Mouse (Mus musculus) T-helper 17 cell (primary cell): ENCODE measurements around the gene Trim80.

Experiments used
- in situ Hi-C, 2 experiments: fragments of 300-600 bp; cut with MboI, MseI; formaldehyde crosslinking; loops; 1 replicate in 1 of 2; 2 replicates in 1 of 2; pipeline ENCODE4 v1.15.1; 2025; ENCODE audit warnings: high pct_unique_total_duplicates in 2 of 2

Trim80 gene

DNA sequence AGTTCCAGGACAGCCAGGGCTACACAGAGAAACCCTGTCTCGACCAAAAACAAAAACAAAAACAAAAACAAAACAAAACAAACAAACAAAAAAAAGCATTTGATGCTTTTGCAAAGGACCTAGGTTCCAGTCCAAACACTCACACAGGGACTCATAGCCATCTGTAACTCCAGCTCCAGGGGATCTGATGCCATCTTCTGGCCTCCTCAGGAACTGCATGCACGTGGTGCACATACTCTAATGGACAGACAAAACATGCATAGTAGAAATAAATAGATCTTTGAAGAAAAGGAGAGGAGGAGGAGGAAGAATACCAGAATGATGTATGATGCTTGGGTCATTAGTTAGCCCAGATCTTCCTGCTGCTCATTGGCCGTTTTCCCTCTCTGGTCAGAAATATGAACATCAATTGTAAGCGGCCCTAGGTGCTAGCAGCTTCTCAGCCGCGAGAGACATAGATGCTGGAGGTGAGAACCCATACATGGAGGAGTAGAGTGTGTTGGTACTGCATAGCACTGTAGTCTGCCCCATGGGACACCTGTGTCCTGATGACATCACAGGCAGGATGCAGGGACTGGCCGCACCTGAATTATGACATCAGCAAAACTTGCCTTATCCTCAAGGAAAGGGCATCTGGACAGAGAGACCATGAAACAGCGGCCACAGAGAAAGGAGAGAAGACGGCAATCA, at the start of gene Trim80:
Gene Trim80, plus strand, starts transcription at position 640 of the 690 bp plus-strand sequence.
- in situ Hi-C loops: loop anchor here in 1 of 2 experiments (10.0 kb wide), 1 partner anchor 1625 kb away; no protein-coding TSS in a partner anchor

DNA sequence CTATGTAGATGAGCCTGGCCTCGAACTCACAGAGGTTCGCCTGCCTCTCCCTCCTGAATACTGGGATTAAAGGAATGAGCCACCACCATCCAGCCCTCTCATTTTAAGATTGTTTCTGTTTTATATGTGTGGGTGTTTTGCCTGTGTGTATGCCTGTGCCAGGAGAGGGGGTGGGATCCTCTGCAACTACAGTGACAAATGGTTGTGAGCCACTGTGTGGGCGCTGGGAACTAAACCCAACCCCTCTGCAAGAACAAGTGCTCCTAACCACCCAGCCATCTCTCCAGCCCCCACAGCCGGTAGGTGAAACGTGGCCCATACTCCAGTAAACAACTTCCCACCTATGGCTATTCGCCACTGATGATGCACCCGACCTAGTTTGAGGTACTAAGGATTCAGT, 49.0 kb upstream of the Trim80 start:
- in situ Hi-C loops: no loop called here

DNA sequence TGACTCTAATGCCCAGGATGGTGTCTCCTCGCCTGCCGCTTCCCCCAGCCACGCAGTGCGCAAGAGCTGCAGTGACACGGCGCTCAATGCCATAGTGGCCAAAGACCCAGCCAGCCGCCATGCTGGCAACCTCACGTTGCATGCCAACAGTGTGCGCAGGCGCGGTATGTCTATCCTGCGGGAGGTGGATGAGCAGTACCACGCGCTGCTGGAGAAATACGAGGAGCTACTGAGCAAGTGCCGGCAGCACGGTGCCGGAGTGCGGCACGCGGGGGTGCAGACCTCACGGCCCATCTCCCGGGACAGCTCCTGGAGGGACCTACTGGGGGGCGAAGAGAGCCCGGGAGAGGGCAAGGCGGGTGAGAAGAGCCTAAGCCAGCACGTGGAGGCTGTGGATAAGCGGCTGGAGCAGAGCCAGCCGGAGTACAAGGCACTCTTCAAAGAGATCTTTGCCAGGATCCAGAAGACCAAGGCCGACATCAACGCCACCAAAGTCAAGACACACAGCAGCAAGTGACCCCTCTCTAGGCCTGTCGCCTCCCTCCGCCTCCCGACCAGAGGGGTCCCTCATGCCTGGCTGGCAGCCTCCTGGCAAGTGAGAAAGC, 46.5 kb upstream of the Trim80 start:
- in situ Hi-C loops: no loop called here

DNA sequence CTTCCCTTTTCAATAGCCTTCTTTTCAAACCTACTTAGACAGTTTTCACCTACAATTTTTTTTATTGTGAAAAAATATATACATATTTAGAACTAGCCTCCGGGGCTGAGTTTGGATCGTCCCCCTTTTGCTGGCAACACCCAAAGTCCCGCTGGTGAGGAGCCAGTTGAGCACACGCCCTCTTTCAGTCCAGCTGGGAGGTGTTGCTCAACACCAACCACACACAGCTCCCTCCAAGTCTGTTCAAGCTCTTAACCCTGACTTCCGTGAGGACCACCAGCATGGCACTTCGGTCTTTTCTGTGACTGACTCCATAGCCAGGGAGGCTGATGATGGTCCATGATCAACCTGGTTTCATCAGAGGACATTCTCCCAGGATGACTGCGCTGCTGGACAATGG, 42.3 kb upstream of the Trim80 start:
- in situ Hi-C loops: no loop called here

DNA sequence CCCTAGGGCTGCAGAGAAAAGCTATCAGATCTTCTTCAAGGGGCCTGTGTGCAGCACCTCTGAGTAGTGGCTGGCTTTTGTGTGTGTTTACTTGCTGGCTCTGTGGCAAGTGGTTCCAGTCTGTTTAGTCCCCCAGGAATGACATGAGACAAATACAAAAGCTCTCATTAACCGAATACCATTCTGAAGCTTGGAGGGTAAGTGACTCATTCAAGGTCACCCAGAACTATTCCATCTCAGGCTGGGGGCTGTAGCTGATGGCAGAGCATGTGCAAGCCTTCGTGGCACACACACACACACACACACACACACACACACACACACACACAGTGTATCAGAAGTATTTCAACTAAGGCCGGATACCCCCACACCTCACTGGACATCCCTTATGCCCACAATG, 40.2 kb upstream of the Trim80 start:
- in situ Hi-C loops: loop anchor here in 1 of 2 experiments (25.0 kb wide), 1 partner anchor 1738 kb away; the partner anchor contains the start of gene Slc39a11

DNA sequence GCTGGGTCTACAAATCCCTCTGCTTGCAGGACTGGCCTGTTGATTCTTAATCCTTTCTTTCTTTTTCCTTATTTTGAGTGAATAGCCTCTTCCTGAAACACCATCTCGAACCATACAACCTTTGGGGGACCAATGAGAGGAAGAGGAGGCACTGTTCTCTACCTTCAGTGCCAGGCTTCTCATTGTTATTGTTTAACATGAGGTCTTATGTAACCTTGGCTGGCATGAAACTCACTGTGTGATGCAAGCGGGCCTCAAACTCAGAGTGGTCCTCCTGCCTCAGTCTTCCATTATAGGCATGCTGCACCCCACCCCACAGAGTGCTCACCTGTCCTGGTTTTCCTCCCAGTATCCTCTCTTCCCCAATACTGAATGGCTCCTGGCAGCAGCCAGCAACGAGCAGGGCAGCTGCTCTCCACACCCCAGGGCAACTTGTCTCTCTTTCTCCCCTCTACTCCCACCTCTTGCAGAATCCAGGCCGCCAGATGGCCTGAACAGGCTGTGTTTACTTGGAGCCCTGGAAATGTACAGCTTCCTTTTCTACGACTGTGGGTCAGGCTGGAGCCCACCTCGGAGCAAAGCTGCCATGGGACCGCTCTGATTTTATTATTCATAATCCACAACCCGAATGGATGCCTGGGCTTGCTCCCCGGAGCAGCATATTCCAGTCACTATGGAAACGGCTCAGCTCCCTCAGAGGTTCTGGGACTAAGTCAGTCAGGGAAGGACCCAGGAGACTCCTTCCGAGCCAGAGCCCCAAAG, 39.5 kb upstream of the Trim80 start:
- in situ Hi-C loops: loop anchor here in 1 of 2 experiments (25.0 kb wide), 1 partner anchor 1739 kb away; the partner anchor contains the start of gene Slc39a11

DNA sequence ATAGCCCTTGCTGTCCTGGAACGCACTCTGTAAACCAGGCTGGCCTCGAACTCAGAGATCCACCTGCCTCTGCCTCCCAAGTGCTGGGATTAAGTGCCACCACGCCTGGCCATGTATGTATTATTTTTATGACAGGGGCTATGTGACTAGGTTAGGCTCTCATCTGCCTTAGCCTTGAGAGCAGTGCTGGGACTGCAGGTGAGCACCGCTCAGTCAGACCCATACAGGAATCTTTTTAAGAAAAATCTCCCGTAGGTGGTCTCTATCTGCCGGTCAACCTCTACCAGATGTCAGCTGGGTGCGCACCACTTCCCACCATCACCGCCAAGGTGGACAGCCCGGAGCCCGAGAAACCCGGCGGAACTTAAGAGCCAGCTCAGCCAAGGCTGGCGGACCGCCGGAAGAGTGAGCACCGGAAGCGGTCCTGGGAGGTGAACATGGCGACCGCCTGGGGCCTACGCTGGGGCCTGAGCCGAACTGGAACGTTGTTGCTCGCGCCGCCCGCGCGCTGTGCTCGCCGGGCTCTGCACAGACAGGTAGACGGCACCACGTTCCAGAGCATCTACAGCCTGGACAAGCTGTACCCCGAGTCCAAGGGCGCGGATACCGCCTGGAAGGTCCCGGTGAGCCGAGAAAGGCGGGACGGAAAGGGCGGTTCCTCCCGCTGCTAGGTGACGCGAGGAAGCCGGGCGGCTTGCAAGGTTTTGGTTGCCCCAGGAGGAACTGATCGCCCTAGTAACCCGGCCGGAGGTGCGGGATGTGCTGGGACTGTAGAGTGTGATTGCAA, 36.8 kb upstream of the Trim80 start, which contains the start of gene Mrpl58:
Gene Mrpl58, plus strand, starts transcription at position 415 of the 787 bp plus-strand sequence.
- in situ Hi-C loops: loop anchor here in 1 of 2 experiments (25.0 kb wide), 1 partner anchor 1741 kb away; the partner anchor contains the start of gene Slc39a11

DNA sequence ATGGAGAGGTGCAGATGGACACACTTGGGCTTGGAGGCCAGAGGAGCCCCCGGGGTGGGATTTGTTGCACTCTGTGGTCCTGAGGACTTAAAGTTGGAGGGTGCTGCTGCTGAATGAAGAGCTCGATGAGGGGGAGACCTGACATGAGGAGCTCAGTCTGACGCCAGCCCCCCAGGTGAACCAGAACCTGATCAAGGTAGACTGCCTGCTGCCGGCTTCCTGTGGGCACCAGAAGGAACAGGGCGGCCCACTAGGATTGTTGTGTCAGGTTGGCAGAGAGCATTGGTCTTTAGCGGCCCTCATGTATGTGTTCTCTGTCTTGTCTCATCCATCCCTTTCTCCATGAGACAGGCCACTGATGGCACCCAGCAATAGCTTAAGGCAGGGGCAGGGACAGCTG, 34.6 kb upstream of the Trim80 start:
- in situ Hi-C loops: loop anchor here in 1 of 2 experiments (25.0 kb wide), 1 partner anchor 1743 kb away; the partner anchor contains the start of gene Slc39a11

DNA sequence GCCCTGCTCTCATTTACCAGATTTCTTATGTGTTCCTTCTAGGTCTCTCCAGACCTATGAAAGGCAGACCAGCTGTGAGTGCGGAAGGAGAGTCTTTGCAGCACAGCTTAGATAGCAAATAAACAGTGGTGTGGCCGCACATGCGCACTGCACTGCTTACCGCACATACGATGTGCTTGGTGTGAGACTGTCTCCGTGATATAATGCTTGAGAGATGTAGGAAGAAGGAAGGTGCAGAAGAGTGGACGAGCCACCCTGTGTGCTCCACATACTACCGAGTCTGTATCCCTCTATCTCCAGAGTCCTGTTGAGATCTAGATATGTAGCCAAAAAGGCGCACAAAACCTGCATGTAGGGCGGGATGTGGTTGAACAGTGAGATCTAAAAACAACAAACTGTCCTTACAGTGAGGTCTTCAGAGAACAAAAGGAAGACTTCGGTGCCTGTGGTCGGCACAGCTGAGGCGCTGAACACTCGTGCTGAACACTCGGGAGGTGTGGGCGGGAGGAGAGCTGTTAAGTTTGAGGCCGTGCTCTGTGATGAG, 33.4 kb upstream of the Trim80 start:
- in situ Hi-C loops: loop anchor here in 1 of 2 experiments (25.0 kb wide), 1 partner anchor 1745 kb away; the partner anchor contains the start of gene Slc39a11

DNA sequence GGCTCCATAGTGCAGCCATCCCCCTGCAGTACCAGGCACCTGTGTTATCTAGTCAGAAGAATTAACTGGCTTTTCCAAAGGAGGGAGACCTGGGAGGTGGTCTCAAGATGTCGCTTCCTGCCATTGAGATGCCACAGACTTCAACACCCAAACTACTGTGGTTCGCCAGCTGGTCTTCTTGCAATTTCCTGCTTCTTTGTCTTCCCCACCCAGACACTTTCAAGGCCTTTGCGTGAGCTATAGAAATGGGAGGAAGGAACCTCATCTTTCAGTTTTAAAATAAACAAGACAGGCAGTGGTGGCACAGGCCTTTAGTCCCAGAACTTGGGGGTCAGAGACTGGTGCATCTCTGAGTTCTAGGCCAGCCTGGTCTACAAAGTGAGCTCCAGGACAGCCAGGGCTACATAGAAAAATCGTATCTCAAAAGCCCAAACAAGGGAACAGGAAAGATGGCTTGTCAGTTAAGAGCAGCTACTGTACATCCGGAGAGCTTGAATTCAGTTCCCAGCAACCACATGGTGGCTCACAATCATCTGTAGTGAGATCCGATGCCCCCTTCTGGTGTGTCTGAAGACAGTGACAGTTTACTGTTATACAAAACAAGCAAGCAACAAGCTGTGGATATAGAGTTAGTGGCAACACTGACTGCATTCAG, 32.0 kb upstream of the Trim80 start:
- in situ Hi-C loops: loop anchor here in 1 of 2 experiments (25.0 kb wide), 1 partner anchor 1746 kb away; the partner anchor contains the start of gene Slc39a11

DNA sequence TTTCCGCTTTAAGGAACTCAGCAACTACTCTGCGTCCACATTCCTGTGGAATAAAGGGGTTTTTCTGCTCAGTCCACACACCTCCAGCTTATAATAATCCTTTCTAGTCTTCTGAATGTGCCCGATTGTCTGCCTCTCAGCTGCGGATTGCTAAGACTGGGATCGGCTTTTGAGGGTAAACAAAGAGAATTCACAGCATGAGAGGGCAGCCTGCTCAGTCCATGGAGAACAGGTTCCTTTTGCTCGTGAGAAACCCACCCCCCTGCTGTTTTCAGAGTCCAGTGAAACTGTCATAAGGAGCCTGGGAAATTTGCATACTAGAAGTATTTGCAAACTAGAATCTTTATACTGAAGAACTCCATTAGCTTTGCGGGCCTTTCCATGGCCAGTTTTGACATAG, 30.8 kb upstream of the Trim80 start:
- in situ Hi-C loops: loop anchor here in 1 of 2 experiments (25.0 kb wide), 1 partner anchor 1747 kb away; the partner anchor contains the start of gene Slc39a11

DNA sequence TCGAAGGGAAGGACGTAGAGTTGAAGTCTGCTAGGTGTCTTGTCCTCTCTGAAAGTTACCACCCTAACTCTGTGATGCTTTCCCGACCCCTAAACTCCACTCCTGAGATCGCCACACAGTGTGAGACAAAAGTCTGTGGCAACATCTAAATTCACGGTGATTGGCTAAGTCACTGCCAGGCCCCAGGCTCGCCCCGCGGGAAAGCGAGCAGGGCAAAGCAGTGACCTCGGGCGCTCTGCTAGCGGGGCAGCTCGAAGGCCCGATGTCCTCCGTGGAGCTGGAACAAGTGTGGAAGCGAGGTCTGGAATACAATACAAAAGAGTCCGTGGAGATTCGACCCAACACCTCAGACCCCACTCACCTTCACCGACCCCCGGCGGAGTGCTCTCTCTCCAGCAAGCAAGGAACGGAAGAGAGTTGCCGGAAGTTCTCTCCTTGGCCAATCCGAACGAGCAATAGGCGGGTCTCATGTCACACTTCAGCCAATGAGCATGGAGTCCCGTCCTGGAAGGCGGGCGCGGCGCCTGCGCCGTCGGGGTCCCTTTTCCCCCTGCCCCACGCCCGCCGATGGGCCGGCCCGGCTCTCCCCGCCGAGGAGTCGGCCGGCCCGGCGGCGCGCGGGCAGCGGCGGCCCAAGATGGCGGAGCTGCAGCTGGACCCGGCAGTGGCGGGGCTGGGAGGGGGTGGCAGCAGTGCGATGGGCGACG, 20.7 kb upstream of the Trim80 start, which contains the start of the genes Atp5h and Kctd2:
Gene Atp5h, minus strand, starts transcription at position 432 of the 707 bp plus-strand sequence.
Gene Kctd2, plus strand, starts transcription at position 598 of the 707 bp plus-strand sequence.
- in situ Hi-C loops: loop anchor here (10.0 to 25.0 kb wide), 2 partner anchors 55 to 1757 kb away; partner anchors contain the start of genes Armc7 (in 1 of the 2) and Slc39a11 (in 1 of the 2)

DNA sequence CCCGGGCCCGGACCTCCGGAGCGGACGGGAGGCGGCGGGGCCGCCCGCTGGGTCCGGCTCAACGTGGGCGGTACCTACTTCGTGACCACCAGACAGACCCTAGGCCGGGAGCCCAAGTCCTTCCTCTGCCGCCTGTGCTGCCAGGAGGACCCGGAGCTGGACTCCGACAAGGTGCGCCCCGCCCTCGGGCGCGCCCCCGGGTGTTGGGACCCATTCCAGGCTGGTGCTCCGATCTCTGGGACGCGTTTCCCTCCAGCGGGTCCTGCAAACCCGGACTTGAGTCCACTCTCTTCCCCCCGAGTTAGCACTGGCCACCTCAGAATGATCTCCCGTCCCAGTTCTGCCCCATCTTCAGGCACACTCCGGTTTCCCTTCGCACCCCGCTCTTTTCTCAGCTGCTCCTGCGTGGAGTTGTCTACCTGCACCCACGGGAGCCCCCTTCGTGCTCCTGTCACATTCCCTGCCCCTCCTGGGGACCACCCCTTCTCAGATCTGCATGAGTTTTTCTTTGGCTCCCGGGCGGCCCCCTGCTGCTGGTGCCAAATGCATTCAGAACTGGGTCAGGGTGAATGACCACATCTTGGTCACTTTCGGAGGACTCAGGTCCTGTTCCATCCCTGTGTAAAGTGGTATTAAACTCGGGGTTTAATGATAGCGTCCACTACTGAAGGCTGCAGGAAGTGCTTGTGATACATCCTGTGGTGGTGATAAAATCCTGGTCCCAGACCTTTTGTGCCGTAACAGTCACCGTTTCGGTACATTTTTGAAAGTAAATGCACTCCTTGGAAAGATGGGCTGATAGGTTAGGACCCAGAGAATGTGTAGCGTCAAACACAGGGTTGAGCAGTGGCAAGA, 19.8 kb upstream of the Trim80 start:
- in situ Hi-C loops: loop anchor here (10.0 to 25.0 kb wide), 2 partner anchors 54 to 1758 kb away; partner anchors contain the start of genes Armc7 (in 1 of the 2) and Slc39a11 (in 1 of the 2)

DNA sequence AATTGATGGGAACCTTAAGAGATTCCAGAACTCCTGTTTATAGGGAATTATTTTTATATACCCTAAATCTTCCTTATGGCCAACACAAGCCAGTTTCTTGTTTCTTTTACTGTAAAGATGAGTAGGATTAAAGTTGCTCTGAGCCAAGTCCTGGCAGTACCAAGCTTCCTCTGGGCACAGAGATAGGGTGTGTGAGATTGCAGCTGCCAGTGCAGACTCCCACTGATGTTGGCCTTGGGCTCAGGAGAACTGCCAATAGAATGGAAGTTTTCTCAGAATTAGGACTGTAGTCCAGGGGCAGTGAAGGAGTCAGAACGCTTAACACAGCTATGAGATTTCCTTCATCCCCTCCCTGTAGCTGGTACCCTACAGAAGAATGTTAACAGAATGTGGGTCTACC, 19.0 kb upstream of the Trim80 start:
- in situ Hi-C loops: loop anchor here (10.0 to 25.0 kb wide), 2 partner anchors 53 to 1759 kb away; partner anchors contain the start of genes Armc7 (in 1 of the 2) and Slc39a11 (in 1 of the 2)

DNA sequence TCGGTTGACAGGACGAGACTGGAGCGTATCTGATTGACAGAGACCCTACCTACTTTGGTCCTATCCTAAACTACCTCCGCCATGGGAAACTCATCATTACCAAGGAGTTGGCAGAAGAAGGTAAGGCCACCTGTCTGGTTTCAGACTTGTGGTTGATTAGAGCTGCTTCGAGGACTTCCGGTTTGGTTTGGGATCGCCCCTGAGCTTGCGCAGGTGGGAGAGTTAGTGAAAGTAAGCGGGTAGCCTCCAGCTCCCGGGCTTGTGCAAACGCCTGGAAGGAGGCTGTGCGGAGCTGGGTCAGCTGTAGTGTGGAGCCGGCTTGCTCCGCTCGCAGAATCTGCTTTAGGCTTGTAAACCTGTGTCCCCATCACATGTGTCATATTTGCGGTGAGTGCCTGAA, 18.4 kb upstream of the Trim80 start:
- in situ Hi-C loops: loop anchor here (10.0 to 25.0 kb wide), 2 partner anchors 53 to 1760 kb away; partner anchors contain the start of genes Armc7 (in 1 of the 2) and Slc39a11 (in 1 of the 2)

DNA sequence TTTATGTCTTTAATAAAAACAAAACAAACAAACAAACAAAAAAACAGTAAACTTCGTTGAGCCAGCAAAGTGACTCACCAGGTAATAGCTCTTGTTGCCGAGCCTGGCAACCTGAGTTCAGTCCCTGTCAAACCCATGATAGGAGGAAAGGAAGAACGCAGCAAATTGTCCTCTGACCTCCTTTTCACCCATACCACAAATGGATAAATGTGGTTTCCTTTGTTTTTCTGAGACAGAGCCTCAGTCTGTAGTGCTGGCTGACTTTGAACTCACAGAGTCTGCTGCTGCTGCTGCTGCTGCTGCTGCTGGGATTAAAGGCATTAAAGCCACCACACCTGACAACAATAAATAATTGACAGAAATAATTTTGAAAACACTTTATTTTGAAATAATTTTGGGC, 17.3 kb upstream of the Trim80 start:
- in situ Hi-C loops: loop anchor here (10.0 to 25.0 kb wide), 2 partner anchors 52 to 1761 kb away; partner anchors contain the start of genes Armc7 (in 1 of the 2) and Slc39a11 (in 1 of the 2)

DNA sequence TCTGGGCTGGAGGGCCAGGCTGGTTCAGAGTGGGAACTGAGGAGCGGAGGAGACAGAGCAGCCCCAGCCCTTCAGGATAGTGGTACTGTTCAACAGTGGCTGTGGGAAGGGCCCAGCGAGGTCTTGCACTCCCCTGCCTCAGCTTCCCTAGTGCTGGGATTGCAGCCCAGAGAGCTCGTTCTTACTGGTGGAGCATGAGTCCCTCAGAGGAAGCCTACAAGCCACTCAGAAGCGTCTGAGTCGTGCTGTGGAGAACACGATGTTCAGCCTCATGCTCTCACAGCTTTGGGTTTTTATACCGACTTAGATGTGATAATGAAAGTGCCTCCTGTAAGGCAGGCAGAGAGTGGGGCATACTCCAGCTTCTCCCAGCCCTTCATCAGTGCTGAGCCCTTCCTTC, 15.7 kb upstream of the Trim80 start:
- in situ Hi-C loops: loop anchor here (10.0 to 25.0 kb wide), 2 partner anchors 50 to 1762 kb away; partner anchors contain the start of genes Armc7 (in 1 of the 2) and Slc39a11 (in 1 of the 2)
